Mouse (Mus musculus) cerebral cortex, adult 2 months (tissue): ENCODE measurements around the gene Fndc3b.

Experiments
- WGBS: fragments of 180-500 bp; shearing (Covaris S2); methylation state at CpG from one replicate; pipeline ENCODE4 v1.1.7; 2018; 5-methylcytosine and 5-hydroxymethylcytosine counted together

Gene Fndc3b

DNA sequence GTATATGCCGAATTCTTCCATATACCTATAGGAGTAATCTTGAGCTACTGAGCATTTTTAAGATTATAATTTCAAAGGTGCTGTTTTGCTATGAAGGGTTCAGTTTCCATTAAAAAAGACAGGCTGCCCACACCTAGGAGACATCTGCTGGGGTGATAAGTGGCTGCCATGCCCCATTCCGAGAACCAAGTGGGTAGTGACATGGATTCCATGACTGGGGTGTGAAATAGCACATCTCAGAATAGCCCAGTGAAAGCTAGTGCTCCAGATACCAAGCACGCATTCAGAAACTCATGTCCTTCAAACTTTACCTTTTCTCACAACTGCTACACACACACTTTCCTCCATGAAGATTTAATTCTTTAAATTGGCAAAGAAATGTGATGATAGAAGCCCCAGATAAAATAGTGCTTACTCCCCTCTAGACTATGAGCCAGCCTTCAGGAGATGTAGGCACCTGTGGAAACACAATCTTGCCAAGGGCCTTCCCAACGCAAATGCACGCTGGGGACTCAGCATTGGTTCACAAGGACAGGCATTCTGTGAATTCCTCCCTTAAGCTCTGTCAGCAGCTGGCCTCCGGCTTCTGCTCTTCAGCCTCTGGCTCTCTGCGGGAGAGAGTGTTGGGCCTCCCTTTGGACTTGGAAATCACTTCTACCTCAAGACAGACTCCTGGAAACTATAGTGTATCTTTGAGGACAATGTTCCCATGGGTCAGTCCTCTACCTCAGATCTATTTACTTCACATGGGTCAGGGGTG is 207.6 kb downstream of the Fndc3b start:
- WGBS: 72% methylated on average over 7 of the region's 7 CpGs

DNA sequence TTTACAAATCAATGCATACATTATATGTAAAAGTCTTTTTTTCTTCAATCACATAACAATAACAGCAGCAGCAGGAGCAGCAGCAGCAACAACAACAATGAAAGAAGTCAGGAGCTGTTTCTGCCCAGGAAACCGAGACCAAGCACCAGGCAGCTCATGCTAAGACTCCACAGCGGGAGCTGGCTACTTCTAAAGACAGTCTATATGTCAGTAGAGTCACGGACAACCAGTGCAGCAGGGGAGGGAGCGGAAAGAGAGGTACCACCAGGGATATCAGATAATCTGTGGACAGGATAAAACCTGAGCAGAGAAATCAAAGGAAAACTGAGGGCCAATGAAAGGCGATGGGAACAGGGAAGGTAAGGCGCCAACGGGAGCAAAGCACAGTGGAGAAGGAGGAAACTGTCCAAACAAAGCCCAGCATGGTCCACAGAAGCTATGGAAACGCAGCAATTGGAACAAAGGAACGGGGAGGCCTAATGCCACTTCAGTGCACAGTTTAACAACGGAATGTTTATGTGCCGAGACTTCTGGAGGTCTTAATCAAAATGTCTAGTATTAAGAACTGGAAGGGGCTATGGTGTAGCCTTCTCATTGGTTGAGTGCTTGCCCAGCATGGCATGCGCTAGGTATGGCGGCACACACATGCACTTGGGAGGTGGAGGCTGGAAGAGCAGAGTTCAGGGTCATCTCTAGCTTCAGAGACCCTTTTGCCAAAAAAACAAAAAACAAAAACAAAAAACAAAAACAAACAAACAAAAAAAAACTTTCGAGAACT is 215.6 kb downstream of the Fndc3b start:
- WGBS: 84% methylated on average over 14 of the region's 14 CpGs

DNA sequence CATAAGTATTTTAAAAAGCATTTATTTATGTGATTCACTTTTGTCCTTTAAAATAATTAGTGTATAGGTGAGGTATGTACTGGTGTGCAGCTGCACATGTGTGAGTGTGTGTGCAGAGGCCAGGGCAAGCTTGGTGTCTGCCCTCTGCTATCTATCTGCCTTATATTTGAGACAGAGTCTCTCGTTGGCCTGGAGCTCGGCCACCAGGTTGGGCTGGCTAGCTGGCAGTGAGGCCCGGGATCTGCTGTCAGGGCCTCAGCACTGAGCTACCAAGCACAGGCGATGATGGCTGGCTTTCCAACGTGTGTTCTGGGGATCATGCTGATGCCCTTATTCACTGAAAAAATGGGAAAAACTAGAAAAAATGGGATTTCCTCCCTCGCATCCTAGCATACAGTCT is 216.4 kb downstream of the Fndc3b start:
- 90% methylated on average over 6 of the region's 6 CpGs for WGBS

DNA sequence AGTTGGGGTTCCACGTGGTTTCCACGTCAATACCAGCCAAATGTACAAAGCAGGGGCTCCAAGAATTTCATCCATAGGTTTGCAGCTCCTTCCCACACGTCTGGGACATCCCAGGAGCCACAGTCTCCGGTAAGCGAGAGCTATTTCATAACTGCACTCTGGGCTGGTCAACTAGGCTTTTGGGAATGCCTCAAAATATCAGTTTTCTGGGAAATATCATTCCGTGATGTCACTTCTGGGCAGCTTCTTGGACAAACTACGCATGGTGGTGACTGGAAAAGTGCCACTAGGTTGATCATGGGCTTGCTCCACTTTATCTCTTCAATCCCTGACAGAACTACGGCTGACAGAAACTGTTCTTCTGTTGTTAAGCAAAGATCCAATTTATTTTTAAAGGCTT is 217.0 kb downstream of the Fndc3b start:
- 92% methylated on average over 8 of the region's 8 CpGs for WGBS

DNA sequence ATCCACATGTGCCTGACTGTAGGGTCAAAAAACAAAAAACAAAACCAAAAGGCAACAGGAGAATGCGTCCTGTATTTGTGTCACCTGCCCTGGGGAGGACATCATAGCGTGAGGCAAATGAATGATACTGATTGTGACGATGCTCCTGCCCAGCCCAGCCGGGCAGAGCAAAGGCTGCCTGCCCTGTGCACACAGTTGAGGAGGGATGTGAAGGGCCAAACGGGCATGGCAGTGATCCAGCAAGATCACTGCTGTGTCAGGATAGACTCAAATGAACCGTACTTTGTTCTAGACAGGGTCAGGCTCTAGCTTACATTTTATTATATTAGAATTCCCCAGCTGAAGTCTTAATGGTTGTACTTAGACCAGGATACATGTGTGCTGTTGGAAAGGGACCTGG is 219.3 kb downstream of the Fndc3b start:
- WGBS: 78% methylated on average over 6 of the region's 6 CpGs

DNA sequence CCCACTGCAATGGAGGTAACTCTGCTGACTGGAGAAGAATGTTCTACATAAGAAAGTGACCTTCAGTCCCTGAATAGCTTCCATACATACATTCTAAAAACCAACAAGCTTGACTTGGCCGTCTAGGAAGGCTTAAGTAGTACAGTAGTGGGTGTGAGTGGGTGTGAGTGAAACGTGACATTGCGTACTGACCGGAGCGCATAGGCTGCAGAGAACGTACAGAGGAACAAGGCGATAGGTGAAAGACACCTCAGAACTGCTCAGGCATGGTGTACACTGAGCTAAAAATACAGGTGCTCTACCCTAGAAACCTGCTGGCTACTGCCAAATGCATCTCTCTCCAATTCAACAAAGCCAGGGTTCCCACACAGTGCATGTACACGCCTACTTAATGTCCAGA is 219.7 kb downstream of the Fndc3b start:
- WGBS: 72% methylated on average over 8 of the region's 8 CpGs

DNA sequence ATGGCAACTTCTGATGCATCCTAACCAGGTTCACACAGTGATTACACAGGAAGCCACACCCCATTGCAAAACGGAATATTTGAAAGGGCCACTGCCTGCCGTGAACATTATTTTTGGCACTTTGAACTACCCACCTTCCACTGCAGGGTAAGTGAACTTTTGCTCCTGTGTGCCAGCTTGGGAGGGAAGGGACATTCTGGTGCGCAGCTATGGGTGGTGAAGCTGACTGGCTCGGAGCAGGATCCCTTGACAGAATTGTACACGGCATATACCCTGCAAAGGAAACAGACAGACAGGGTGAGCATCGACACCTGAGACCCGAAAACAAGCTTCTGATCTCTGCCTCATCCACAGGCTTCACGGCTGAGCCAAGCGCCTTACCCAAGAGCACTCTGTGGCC is 220.2 kb downstream of the Fndc3b start:
- 85% methylated on average over 9 of the region's 9 CpGs for WGBS

DNA sequence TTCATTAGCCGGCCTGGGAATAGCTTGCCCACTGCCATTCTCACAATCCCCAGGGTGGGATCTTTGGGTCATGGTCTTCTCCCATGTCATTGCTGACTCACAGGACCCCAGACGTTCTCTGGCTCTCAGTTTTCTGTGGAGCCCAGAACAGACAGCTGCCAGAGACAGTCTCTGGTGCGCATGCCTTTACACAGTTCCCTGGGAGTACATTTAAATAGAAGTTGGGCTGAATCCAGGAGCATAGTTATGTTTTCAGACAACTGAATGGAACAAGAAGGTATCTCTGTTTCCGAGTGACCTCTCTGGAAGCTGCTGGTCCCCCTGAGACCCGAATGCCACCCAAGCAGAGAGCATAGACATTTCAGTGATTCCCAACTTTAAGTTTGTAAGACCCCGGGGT is 221.6 kb downstream of the Fndc3b start:
- WGBS: 62% methylated on average over 6 of the region's 6 CpGs

DNA sequence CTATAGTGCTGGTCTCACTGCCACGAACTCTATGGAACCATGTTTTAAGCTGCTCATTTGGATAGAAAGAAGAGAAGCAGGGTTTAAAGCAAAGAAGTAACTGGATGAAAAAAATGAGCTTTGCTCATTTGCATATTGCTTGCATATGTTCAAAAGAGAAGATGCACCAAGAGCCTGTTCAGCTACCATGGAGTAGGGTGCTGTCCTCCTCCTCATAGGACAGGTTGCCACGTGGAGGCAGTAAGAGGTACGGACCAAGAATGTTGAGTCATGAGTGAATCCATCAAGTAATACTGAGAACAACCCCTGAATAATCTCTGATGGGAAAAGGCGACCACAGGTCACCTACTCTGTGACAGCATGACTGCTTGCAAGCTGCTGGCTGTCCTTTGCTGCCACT is 226.0 kb downstream of the Fndc3b start:
- 70% methylated on average over 4 of the region's 4 CpGs for WGBS

DNA sequence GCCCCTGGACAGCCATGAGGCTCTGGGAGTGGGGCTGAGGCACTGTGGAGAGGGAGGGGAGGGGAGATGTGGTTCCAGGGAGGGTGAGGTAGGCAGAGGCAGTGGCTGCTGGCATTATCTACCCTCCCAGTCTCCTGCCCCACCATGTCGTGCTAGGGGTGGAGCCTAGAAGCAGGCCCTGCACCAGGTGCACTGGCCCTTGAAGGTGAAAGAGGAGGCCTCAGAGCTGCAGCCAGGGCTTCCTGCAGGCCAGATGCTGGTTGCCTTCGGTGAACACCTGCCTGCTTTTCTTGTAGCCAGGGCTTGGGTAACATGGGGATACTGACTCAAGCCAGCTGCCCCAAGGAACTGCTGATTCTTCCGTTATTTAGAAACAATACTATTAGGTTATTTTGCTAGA is 226.4 kb downstream of the Fndc3b start:
- 83% methylated on average over 3 of the region's 3 CpGs for WGBS

DNA sequence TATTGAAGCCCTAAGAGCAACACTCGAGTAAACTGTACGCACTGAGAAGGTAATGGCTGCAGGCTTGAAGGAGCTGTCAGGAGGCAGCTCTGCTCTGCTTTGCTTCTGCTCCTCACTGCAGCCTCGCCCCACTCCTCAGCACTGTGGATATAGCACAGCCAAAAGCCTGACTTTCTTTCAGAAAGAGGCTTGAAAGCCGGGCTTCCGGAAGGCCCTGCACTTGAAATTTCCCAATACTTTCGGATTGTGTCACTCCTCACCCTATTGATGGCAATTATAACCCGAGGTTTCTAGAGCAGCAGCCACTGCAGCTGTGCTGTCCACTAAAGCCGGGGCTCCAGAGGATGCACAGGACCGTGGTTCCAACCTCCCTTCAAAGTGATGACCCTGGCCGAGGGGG is 227.3 kb downstream of the Fndc3b start:
- WGBS: 84% methylated on average over 10 of the region's 10 CpGs

DNA sequence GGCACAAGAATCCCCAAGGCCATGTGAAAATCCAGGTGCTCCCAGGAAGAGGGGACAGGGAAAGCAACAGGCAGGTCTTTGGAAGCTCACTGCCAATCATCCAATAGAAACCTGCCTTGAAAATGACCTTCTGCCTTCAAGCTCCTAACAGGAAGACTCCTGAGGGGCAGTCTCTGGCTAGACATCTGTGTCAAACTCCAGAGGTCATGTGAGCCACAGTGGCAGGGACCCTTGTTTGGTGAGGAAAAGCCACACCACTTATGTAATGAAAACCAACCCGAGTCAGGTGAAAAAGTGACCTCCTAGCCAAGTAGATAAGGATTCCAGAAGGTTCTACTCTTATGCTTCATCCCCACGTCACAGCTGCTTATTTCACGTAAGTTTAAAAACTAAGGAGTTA is 227.8 kb downstream of the Fndc3b start:
- 94% methylated on average over 3 of the region's 3 CpGs for WGBS

DNA sequence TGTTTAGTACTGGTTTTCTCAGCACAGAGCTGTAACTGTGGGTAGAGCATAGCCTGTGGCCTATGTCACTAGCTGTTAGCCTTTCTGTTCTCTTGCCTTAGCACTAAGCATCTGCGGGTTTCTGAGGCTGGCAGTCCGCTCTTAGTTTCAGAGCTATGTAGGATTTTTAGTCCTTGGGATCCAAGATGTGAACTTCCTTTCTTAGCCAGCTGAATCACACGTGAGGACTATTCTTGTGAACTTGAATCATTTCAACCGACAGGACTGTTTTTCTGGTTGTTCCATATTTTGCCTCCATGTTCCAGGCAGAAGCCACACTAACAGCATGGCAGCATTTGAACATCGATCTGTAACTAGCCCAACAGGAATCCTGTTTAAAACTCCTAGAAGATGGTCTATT is 229.4 kb downstream of the Fndc3b start:
- WGBS: 53% methylated on average over 5 of the region's 5 CpGs

DNA sequence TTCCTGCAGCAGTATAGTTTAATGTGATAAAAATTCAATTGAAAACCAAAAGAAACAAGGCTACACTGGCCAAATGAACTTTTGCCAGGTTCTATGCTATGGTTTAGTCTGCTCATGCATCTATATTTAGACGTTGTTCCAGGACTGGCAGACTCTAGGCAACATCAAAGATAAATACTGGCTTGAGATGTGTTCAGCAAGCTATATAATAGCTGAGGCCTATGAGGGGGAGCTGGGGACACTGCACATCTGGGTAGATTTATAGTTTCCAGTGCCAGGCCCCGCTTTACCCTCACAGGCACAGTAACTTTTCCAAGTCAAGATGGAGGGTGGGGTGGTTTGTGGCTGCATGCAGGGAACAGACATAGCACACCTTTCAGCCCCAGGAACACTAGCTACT is 231.7 kb downstream of the Fndc3b start:
- 71% methylated on average over 2 of the region's 2 CpGs for WGBS

DNA sequence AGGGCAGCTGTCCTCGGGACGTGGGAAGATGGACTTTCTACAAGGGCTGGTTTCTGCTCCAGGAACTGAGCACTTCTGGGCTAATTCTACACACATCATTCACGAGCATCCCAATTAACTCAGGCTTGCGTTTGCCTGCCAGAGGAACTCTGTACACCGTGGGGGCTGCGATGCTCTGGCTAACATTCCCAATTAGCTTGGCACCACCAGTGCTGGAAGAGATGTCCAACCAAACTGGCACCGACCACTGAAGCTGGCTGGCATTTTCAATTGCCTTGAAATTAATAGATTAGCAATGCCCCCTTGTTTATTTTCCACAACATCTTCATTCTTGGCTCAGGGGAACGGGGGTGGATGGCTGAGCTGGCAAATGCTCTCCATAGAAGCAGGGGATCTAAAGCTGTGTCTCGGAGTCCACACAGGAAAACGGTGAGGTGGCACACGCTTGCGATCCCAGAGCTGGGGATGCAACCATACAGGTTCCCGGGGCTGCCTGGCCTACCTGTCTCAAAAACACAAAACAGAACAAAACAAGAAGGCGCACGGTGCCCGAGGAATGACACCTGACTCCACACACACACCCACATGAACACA is 232.4 kb downstream of the Fndc3b start:
- WGBS: 56% methylated on average over 16 of the region's 16 CpGs

DNA sequence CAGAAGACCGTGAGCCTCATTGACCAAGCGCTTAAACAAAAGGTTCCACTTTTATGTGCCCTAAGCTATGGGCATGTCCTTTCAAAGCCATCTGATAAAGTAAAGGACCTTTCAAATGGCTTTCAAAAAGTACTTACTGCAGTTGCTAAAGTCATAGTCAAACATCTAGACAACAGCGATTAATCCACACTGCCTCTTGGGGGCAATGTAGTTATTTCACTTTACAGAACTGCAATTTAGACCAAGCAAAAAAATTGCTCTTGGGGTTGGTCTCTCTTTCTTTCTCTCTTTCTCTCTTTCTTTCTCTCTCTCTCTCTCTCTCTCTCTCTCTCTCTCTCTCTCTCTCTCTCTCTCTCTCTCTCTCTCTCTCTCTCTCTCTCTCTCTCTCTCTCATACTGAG is 233.4 kb downstream of the Fndc3b start:
- 87% methylated on average over 3 of the region's 3 CpGs for WGBS

DNA sequence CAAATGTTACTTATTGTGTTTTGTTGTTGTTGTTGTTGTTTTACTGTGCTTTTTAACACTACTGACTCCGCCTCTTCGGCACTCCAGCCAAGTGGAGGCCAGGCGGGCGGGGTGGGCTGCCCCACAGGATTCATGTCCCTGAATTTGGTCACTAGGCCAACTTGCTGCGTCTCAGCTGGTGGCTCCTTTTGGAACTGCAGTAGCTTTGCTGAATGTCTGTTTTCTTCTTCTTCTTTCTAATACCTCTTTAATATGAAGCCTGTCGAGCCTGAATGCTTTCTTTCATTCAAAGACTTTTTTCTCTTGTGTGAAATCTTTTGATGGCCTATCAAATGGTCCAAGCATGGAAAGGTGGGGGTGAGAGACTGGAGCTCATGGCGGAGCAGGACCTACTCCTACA is 235.2 kb downstream of the Fndc3b start:
- WGBS: 83% methylated on average over 7 of the region's 7 CpGs

DNA sequence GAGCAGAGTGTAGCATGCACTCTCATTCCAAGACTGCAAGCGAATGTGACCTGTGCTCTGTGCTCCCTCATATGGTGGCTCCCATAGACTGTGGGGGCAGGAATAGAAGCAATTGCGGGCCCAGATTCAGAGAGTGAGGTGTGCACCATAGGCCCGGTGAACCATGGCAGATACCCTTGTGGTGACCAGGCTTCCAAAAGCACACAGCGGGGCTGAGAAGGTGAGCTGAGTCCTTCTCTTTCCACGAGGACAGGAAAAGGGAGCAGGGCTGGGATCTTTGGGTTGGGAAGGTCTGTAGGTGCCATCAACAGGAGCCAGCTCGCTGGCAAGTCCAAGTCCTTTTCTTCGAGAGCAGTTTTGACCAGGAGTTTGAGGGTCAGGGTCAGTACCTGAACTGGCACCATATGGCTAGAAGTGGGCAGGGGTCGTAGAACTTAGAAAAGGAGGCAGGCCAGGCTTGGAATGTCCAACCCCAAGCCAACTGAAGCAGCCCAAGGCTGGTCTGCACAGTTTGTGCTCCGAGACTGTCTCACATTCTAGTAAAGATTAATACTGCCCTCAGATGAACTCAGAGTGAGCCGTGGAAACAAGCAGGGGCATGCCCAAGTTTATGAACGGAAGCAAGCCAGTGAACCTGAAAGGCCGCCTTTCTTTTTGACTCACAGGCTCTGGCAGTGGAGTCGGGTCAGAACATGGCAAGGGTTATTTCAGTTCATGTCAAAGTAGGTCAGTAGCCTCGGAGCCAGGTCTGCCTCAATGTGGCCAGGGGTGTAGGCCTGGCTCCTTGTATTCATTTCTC is 237.1 kb downstream of the Fndc3b start:
- 86% methylated on average over 14 of the region's 14 CpGs for WGBS

DNA sequence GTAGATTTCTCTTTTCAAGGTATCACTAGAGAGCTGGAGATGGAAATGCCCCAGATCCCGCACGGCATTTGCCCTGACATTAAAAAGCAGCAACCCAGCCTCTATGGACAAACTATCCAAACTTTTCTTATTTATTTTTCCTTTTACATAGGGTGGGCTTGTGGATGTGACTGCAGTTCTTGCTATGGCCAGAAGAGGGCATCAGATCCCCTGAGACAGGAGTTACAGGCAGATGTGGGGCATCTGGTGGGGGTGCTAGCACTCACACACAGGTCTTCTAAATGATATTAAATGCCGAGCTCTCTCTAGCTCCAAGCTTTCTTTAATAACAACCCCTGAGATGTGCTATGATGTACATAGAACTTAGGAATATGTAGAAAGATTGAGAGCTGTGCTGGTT is 238.3 kb downstream of the Fndc3b start:
- WGBS: 100% methylated on average over 3 of the region's 3 CpGs

DNA sequence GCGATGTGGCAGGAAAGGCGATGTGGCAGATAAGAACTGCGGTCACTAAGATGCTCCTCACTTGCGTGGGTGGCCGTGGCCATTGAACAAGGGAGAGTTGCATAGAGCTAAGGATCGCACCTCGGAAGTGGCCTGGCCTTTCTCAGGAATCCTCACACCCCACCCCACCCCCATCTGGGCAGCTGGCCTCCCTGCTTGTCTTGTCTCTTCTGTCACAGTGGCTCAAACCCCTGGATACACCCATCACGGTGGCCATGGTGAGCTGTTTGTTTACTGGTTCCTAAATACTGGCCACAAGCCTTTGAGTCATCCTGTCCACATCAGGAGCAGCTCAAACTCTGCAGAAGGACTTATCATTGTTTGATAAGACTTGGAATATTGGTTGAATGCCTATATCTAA is 240.3 kb downstream of the Fndc3b start:
- WGBS: 96% methylated on average over 8 of the region's 8 CpGs

DNA sequence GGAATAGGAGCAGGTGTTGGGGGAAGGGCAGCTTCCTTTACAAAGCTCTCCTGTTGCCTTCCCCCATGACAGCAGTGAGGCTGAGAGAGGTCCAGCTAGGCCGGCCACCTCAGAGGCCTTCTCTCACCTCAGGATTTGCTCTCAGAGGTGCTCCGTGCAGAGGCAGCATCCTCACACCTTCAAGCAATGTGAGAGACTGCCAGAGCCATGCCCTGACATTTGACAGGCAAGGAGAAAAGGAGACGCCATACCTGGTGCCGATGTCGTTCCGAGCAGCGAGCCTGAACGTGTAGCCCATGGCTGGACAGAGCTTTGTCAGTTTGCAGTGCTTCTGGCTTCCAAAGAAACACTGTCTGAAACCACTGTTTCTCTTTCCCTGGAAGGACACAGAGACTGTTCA is 241.1 kb downstream of the Fndc3b start:
- WGBS: 97% methylated on average over 8 of the region's 8 CpGs

DNA sequence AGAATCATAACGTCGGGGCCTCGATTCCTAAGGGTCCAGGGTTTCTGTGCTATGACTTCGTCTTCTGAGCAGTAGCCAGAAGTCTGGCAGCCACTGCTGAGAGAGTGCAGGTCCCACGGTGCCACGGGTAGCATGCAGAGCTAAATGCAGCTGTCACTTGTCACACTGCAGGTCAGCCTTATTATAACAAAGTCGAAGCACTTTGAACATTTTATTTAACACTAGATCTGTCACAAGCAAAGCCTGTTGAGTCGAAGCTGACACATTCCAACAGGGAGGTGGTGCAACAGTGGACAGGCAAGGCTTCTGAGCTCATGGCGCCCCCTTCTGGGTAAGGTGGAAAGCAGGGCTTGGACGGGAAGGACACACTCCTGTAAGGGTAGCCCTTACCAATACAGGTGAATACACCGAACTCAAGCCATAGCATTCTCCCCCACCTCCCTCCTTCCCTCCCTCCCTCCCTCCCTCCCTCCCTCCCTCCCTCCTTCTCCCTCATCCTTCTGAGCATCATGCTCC is 243.5 kb downstream of the Fndc3b start:
- WGBS: 79% methylated on average over 11 of the region's 11 CpGs
